Mouse (Mus musculus) erythroid progenitor cell, adult 5-6 weeks (primary cell): ENCODE measurements around the gene Socs2. TPM values are rescaled to one million over a fixed set of nuclear protein-coding genes. Genes with fewer than 3 reads are reported as not detected.
A peak's percentile ranks its signal among the peaks of the same experiment; 100 is the strongest.

Experiments
- ATAC-seq: replicated peaks from 2 replicates; pipeline ENCODE4 v1.8.0; 2016; ENCODE audit warnings: moderate number of reproducible peaks, mild to moderate bottlenecking, moderate TSS enrichment, inconsistent platforms; ENCODE audit not compliant: poor library complexity, low FRiP score, severe bottlenecking
- total RNA-seq, 2 experiments: library from RNA; stranded (forward) in 1 of 2; stranded (reverse) in 1 of 2; fragments of 150-400 nt in 1 of 2; fragments of 186-747, 209-891 nt in 1 of 2; gene quantifications; 2 replicates each; pipeline versions ENCODE4 v1.2.3 to v1.2.4; 2015 to 2017; ENCODE audit warnings: low replicate concordance in 2 of 2

Socs2 gene
- not detected in 2 replicates for total RNA-seq (2015; ENCODE audit: low replicate concordance)
- total RNA-seq (2017; ENCODE audit: low replicate concordance): not detected in 2 replicates

- 0 out of 2 replicates have a peak, but pooled peaks have one; percentile 33 for ATAC-seq
Observed at GRCm38 (mm10) chr10:95416685-95417495, at the start of gene Socs2. Socs2 (minus strand) TSS chr10:95417180.

DNA sequence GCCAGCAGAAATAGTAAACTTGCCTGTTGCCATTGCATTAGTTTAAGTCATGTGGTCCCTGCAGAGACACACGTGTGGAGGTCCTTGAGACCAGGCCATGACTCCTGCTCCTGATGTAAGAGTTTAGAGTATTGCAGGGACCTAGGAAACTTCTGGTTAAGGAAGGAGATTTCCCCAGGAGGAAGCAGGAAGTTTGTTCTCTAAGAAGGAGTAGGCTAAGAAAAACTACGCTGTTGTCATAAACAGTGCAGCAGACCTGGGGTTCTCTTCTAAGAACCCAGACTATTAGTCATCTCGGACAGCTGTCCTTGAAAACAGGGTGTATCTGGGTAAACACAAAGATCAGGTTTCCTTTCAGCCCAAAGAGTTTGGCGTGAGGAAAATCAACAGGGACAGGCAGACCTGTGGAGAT is 48.5 kb upstream of the Socs2 start:
- no peak for ATAC-seq

DNA sequence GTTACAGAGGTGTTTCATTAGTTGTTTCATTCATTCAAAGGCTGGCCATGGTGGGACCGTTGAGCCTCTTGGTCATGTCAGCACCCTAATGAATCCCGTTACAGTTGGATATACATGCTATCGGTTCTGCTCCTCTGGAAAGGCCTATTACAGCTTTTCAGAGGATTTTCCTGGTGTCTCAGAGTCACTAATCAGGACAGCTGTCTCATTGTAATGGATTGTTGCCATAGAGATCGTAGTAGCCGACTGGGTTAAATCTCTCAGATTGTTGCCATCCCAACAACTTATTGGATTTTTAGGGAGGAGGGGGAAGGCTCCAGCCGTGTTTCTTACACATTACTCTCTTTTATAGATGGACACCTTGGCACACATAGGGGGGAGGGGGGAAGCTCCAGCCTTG is 47.5 kb upstream of the Socs2 start:
- ATAC-seq: no peak

GRCm38 (mm10) chr10:95462231-95462630 is 45.3 kb upstream of the Socs2 start:
- no peak for ATAC-seq

DNA sequence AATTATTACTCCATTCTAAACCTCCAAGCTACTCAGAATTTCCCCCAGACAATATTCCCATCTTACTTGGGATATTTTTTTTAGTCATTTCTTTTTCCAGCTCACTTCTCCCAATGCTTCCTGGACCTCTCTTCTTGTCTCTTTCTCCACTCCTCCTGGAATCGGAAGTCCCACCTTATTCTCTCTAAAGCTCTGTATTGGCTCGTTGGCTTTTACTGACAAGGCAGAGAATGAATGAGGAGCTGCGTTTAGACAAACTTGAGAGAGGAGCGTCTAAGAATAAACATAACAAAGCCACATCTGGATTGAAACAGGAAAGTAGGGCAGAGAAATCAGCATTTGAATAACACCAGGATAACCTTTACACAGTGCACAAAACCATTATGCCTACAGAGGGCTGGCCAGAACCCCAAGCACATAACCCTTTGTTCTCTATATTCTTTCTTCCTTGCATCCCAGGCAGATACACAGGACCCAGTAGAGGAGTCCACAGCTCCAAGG is 44.1 kb upstream of the Socs2 start:
- no peak for ATAC-seq

DNA sequence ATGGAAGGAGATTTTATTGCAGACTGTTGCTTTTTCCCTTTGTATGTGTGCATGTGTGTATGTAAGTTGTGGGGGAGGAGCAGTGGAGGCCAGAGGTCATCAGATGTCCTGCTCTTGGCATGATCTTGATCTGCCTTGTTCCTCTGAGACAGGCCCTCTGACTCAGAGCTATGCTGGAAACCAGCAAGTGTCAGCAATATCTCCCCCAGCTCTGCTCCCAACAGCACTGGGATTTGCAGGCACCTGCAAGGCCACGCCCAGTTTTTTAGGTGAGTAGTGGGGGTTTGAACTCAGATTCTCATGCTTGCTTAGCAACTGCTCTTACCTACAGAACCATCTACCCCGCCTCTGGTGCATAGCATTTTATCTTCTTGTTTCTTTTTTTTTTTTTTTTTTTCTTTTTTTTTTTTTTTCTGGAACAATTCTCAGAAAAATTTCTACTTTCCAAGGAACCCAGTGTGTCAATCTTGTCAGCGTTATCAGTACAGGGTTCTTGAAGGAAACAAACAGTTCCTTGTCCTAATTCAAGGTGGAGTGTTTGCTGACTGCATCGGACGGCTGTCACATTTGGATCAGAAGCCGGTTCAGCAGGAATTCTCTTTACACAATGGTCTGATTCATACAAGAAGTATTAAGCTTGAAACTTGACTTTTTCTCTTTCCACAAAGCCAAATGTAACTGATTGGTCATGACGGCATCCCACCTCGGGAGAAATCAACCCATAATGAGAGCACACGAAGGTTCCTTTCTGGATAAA is 41.2 kb upstream of the Socs2 start:
- ATAC-seq: no peak

- ATAC-seq: no peak
Observed at GRCm38 (mm10) chr10:95457367-95458049, 40.5 kb upstream of the Socs2 start.

- ATAC-seq: no peak
Observed at GRCm38 (mm10) chr10:95456103-95456502, 39.1 kb upstream of the Socs2 start.

DNA sequence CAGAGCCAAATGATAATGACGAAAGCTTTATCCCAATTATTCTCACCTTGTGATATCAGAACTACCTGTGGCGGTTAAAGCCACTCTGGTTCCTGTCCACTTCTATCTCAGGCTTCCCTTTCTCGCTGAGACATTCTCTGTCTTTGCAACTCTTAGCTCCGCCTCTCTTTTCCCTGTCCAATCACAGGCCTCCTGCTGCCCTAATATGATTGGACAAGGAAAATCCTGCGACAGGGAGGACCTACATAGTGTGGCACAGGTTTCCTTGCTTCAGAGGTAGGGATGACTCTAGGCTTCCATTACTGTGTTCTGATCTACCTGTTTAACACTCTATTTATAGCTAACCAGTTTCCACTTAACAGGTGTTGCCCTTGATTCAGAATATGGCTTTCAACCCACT is 36.3 kb upstream of the Socs2 start:
- no peak for ATAC-seq

DNA sequence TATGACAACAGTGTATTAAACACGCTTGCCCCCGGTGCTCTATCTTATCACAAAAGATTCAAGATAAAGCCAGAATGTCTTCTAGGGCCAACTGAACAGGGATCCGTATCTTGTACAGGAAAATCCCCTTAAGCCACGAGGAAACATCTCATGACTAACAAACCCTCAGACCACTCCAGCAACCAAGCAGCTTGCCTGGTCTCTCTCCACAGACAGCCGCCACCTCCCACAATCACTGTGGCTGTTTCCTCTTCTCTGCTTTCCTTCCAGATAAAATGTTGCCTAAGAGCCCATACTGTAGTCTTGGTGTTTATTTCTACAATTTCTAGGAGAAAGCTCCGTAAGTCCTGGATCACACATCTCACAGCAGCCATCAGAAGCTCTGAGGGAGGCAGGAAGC is 32.1 kb upstream of the Socs2 start:
- ATAC-seq: no peak

- ATAC-seq: no peak
Observed at GRCm38 (mm10) chr10:95447954-95448353, 31.0 kb upstream of the Socs2 start.

- no peak for ATAC-seq
Observed at GRCm38 (mm10) chr10:95445104-95446056, 28.4 kb upstream of the Socs2 start.

DNA sequence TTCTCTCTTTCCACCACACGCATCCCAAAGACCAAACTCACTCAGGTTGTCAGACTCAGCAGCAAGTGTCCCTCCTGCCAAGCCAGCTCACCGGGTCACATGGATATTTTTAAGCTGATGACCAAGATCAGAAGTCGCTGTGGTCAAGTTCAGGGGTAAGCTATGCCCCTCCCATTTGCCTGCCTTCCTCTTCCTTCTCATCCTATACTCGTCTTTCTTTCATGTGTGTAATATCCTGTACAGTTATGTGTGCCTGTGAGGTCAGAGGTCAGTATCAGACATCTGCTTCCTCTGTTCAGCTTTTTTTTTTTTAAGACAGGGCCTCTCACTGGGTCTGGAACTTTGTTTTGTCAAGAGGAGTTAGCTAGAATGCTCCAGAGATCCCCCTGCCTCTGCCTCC is 25.4 kb upstream of the Socs2 start:
- ATAC-seq: no peak

DNA sequence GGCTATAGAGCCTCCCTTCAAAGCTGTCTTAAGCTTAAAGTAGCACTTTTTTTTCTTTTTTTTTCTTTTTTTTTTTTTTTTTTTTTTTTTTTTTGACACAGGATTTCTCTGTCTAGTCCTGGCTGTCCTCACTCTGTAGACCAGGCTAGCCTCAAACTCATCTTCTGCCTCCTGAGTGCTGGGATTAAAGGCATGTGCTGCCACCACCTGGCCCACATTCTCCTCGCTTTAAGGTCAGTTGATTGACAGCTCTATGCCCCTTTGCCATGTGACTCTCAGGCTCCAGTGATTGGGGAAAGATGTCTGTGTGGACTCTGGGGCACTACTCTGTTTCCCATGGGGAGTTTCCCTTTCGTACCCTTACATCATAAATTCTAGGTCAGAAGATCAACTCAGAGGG is 23.6 kb upstream of the Socs2 start:
- ATAC-seq: no peak

DNA sequence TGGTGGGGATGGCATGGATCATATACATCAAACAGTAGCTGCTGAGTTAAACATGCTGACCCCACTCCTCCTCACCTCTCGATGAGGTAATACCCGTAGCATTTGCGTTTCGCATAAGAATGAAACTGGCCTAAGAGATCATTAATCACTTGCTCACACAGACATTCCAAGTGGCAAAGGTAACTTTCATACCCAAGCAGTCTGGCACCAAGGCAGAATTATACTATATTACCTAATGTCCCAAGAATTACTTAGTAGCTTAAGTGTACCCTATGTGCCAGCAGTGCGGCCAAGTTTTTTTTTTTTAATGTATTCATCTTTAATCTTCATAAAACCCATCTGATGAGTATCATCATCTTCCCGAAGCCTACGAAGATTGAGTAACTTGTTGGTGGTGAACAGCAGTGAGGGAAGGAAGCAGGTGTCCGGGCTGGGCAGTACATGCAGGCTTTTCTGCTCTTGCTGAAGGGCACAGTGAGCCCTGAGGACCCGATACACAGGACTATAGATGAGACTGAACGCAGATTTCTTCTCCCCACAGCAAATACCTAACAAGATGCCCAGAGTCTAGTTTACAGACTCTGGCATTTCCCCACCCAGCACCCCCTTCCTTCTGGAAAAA is 22.8 kb upstream of the Socs2 start:
- no peak for ATAC-seq

DNA sequence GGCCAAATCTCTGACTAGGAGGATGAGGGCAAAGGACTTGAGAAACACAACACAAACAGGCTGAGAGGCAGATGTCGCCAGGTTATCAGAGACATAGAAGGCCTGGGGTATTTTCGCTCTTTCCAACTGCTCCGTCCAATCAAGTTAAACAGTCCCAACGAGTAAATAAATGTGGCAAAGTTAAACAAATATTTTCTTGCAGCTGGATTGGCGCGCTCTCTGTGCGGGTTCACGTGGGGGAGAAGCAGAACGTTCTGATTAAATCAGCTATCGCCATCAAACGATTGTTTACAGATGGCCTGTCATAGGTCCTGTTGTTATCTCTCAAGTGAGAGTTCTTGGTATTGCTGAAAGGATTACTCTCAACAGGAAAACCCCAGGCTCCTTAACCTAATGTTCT is 22.0 kb upstream of the Socs2 start:
- no peak for ATAC-seq

DNA sequence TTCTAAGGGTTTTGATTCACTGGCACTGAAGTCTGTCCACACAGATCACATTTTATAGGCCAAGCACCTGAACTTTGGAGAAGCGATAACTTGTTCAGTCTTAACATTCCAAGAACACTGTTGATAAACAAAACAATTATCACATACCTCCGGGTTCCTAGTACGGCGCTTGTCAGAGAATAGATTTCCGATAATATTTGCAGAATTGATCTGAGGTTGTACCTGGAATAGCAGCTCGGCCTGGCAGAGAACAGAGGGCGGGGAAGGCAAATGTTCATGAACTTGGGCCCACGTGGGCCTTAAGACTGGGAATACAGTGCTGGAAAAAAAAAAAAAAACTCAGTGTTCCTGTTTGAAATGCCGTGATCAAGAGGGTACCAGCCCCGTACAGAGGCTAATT is 13.3 kb upstream of the Socs2 start:
- no peak for ATAC-seq

DNA sequence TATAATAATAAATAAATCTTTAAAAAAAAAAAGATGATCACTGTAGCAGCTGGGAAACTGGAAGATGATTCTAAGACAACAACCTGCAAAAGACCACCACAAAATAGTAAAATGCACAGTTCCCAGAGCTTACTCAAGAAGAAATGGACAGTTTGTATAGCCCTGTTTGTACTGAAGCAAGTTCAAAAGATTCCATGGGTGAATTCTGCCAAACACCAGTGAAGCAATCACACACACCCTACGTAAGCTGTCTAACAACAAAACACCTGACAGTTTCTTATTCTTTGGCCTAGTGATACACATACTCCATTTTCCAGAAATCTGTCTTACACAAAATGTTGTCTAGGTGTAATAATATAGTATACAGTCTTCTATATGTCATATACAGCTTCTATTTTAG is 12.1 kb upstream of the Socs2 start:
- no peak for ATAC-seq
